Mouse (Mus musculus): ENCODE data around the gene Tnfrsf19. TPM values are rescaled to one million over a fixed set of nuclear protein-coding genes. Genes with fewer than 3 reads are reported as not detected.

Gene Tnfrsf19
- polyA plus RNA-seq, 1 experiment, result 2.7 TPM

DNA sequence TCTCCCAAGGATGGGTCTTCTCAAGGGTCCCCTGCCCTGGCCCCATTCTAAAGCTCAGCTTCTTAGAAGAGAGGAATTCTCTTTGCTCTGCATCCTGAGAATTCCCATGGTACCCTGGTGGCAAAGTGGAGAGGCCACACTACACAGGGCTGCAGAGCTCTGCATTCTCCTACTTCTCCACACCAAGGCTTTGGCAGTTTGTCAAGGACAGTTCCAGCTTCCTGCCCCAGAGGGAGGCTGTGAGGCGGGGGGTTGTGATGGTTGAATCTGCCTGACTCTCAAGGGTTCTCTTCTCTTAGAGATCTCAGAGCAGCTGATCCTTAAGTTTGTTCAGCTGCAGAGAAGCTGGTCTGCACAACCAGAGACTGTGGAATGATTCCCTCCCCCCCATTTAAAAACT, 23.9 kb downstream of the Tnfrsf19 start:
- no peak for TF ChIP-seq POLR2A (IDR thresholded peaks at IDR 0.05; ENCODE audit: low read depth, low read length)
- no peak for TF ChIP-seq CTCF (conservative IDR thresholded peaks at IDR 0.05; ENCODE audit: insufficient read depth, insufficient read length, low read depth, low read length)
- no peak for DNase-seq
- Histone ChIP-seq H3K4me3 (ENCODE audit: insufficient read depth, low read depth, low read length) (no peak overlapping the region), H3K27me3 (replicated peaks; ENCODE audit: control insufficient read depth, insufficient read depth, low read length) (no peaks in the 10 kb centered on the region), H3K36me3 (ENCODE audit: control insufficient read depth, insufficient read depth, low read length) (no peaks in the 10 kb centered on the region), H3K4me1 (ENCODE audit: control insufficient read depth, insufficient read depth, low read length) (no peaks in the 10 kb centered on the region), H3K27ac (ENCODE audit: insufficient read depth, low read depth, low read length) (no peak overlapping the region)
- WGBS, result 68% methylated on average over 1 of the region's 1 CpGs

DNA sequence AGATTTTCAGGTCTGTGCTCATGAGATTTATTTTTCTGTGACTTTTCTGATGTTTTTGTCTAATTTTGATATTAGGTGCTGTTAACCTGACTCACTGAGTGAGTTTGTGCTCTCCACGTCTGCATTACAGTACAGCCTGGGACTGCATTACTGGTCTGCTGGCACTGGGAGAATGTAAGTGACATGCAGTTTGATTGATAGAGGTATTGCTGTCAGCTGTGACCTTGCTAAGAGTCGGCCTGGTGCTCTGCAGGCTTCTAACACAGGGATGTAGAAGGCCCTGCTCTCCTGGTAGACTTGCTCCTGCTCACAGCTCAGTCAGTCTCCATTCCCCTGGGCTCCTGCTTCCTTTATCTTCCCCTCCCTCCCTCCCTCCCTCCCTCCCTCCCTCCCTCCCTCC, 25.3 kb downstream of the Tnfrsf19 start:
- Histone ChIP-seq H3K36me3 (ENCODE audit: control insufficient read depth, insufficient read depth, low read length) (no peaks in the 10 kb centered on the region), H3K4me3 (ENCODE audit: insufficient read depth, low read depth, low read length) (no peak overlapping the region), H3K27ac (ENCODE audit: insufficient read depth, low read depth, low read length) (no peak overlapping the region), H3K4me1 (ENCODE audit: control insufficient read depth, insufficient read depth, low read length) (no peaks in the 10 kb centered on the region), H3K27me3 (replicated peaks; ENCODE audit: control insufficient read depth, insufficient read depth, low read length) (no peaks in the 10 kb centered on the region)
- no peak for DNase-seq
- 62% methylated on average over 2 of the region's 2 CpGs for WGBS
- TF ChIP-seq POLR2A (IDR thresholded peaks at IDR 0.05; ENCODE audit: low read depth, low read length) (no peak), CTCF (conservative IDR thresholded peaks at IDR 0.05; ENCODE audit: insufficient read depth, insufficient read length, low read depth, low read length) (no peak)

DNA sequence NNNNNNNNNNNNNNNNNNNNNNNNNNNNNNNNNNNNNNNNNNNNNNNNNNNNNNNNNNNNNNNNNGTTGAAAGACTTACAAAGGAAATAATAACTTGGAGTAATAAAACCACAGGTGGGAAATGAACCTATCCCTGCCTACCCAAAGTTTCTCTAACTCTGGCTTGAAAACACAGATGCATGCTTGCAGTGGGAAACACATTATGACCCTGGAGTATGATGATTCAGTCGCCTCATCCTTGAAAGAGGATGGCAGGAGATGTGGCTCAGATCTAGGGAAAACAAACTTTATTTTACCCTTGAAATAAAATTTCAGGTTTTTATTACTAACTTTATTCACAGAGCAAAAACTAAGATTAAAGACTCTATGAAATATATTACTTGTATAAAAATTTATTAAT, 26.4 kb downstream of the Tnfrsf19 start:
- H3K27me3 ChIP-seq (replicated peaks; ENCODE audit: control insufficient read depth, insufficient read depth, low read length), result no peaks in the 10 kb centered on the region
- DNase-seq, result no peak
- H3K27ac ChIP-seq (ENCODE audit: insufficient read depth, low read depth, low read length), result no peak overlapping the region
- TF ChIP-seq POLR2A (IDR thresholded peaks at IDR 0.05; ENCODE audit: low read depth, low read length) (no peak), CTCF (conservative IDR thresholded peaks at IDR 0.05; ENCODE audit: insufficient read depth, insufficient read length, low read depth, low read length) (no peak)
- H3K36me3 ChIP-seq (ENCODE audit: control insufficient read depth, insufficient read depth, low read length), result no peaks in the 10 kb centered on the region
- H3K4me3 ChIP-seq (ENCODE audit: insufficient read depth, low read depth, low read length), result no peak overlapping the region
- H3K4me1 ChIP-seq (ENCODE audit: control insufficient read depth, insufficient read depth, low read length), result no peaks in the 10 kb centered on the region
- whole genome bisulfite sequencing, result 93% methylated on average over 1 of the region's 1 CpGs

DNA sequence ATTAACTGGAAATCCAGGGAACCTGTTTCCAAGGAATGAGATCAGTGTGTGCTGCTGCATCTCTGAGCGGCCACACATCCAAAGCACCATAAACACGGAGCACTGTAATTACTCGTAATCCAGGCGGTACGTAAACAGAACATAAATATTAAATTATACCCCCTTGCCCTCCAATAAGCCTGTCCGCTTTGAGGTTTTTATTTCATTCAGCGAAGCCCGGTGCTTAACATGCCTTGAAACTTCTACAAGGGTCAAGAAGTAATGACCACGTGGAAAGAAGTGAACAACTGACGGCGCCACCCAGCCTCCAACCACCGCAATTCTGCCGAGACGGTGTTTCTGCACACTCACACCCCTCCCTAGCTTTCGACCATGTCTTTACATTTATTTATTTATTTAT, 31.7 kb downstream of the Tnfrsf19 start:
- TF ChIP-seq CTCF (conservative IDR thresholded peaks at IDR 0.05; ENCODE audit: insufficient read depth, insufficient read length, low read depth, low read length), result no peak
- TF ChIP-seq POLR2A (IDR thresholded peaks at IDR 0.05; ENCODE audit: low read depth, low read length), result no peak
- no peaks in the 10 kb centered on the region for H3K36me3 ChIP-seq (ENCODE audit: control insufficient read depth, insufficient read depth, low read length)
- no peaks in the 10 kb centered on the region for H3K4me1 ChIP-seq (ENCODE audit: control insufficient read depth, insufficient read depth, low read length)
- no peak overlapping the region for H3K27ac ChIP-seq (ENCODE audit: insufficient read depth, low read depth, low read length)
- WGBS, result 79% methylated on average over 15 of the region's 15 CpGs
- H3K4me3 ChIP-seq (ENCODE audit: insufficient read depth, low read depth, low read length), result no peak overlapping the region
- no peak for DNase-seq
- H3K27me3 ChIP-seq (replicated peaks; ENCODE audit: control insufficient read depth, insufficient read depth, low read length), result no peaks in the 10 kb centered on the region

DNA sequence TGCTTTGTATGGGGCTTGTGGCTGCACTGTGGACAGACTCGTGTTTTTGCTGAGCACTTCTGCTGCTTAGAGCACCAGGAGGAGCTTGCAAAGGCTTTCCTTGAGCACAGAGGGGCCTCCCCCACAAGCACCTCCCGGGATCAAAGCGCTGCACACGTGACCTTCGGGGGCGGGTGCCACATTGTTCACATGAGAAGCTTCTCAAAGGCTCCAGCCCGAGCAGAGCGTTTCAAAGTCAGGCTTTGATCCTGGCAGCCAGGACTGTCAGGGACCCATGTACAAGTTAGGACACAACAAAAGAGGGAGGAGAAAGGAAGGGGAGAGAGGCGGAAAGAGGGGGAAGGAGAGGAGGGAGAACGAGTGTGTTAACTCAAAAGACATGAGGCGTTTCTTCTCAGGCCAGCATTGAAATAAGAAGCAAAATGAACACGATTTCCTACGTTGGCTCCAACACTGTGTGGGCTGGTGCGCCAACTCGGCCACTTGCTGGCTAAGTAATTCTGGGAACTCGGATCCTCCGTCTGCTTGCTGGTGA, 33.8 kb downstream of the Tnfrsf19 start:
- Histone ChIP-seq H3K27me3 (replicated peaks; ENCODE audit: control insufficient read depth, insufficient read depth, low read length) (no peaks in the 10 kb centered on the region), H3K4me1 (ENCODE audit: control insufficient read depth, insufficient read depth, low read length) (no peaks in the 10 kb centered on the region), H3K36me3 (ENCODE audit: control insufficient read depth, insufficient read depth, low read length) (no peaks in the 10 kb centered on the region), H3K4me3 (ENCODE audit: insufficient read depth, low read depth, low read length) (no peak overlapping the region), H3K27ac (ENCODE audit: insufficient read depth, low read depth, low read length) (no peak overlapping the region)
- DNase-seq, result peak; percentile 14
- WGBS, result 3% methylated on average over 17 of the region's 17 CpGs
- TF ChIP-seq POLR2A (IDR thresholded peaks at IDR 0.05; ENCODE audit: low read depth, low read length) (no peak), CTCF (conservative IDR thresholded peaks at IDR 0.05; ENCODE audit: insufficient read depth, insufficient read length, low read depth, low read length) (no peak)

DNA sequence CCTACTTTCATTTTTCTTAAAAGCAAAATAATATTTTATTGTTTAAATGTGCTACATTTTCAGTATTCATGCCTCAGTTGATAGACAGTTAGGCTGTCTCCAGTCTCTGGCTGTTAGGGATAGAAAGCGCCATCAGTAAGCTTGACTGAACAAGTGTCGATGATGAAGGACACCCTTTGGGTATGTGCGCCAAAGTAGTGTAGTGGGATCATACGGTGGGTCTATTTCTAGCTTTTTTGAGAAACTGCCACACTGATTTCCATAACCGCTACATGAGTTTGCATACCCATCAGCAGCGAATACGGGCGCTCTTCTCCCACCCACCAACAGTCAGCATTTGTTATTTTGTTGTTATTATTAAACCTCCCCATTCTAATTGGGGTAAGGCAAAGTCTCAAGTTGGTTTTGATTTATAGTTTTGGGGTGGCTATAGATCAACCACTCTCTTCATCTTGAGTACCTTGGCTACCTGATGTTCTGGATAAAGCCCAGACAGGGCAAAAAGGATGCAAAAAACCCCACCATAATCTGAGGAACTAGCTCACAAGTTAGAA, 34.6 kb downstream of the Tnfrsf19 start:
- no peaks in the 10 kb centered on the region for H3K36me3 ChIP-seq (ENCODE audit: control insufficient read depth, insufficient read depth, low read length)
- 96% methylated on average over 8 of the region's 8 CpGs for WGBS
- H3K27me3 ChIP-seq (replicated peaks; ENCODE audit: control insufficient read depth, insufficient read depth, low read length), result no peaks in the 10 kb centered on the region
- no peaks in the 10 kb centered on the region for H3K4me1 ChIP-seq (ENCODE audit: control insufficient read depth, insufficient read depth, low read length)
- H3K4me3 ChIP-seq (ENCODE audit: insufficient read depth, low read depth, low read length), result no peak overlapping the region
- no peak for TF ChIP-seq CTCF (conservative IDR thresholded peaks at IDR 0.05; ENCODE audit: insufficient read depth, insufficient read length, low read depth, low read length)
- no peak for TF ChIP-seq POLR2A (IDR thresholded peaks at IDR 0.05; ENCODE audit: low read depth, low read length)
- no peak overlapping the region for H3K27ac ChIP-seq (ENCODE audit: insufficient read depth, low read depth, low read length)
- no peak for DNase-seq

DNA sequence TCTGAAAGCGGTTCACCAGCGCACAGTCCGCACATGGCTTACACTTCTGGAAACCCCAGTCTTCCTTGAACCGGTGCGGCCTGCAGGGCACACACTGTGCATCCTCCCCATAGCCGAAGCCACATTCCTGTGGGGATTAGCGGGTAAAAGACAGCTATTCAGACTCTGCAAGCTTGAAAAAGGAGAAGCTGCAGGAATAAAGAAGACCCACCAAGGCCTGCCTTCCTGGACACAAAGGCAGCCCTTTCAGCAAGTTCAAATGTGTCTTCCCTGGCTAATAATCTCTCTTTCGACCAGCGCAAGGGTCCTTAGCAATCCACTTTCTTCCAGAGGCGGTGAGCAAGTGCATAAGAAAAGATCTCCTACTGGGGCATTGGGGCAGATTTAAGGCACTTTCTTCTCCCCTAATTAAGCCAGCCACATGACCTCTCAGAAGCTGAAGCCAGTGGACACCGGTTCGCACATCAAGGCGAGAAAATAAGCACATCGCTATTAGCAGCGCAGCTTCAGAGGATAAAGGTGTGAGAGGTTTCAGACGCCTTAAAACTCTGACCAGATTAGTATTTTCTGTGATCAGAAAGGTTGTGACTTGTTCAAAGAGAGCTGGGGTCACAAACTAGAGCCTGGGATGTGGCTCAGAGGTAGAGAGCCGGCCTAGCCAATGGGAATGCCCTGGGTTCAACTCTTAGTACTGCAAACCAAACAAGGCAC, 41.0 kb downstream of the Tnfrsf19 start:
- Histone ChIP-seq H3K27ac (ENCODE audit: insufficient read depth, low read depth, low read length) (no peak overlapping the region), H3K27me3 (replicated peaks; ENCODE audit: control insufficient read depth, insufficient read depth, low read length) (no peaks in the 10 kb centered on the region), H3K4me3 (ENCODE audit: insufficient read depth, low read depth, low read length) (no peak overlapping the region), H3K36me3 (ENCODE audit: control insufficient read depth, insufficient read depth, low read length) (no peaks in the 10 kb centered on the region), H3K4me1 (ENCODE audit: control insufficient read depth, insufficient read depth, low read length) (no peaks in the 10 kb centered on the region)
- 74% methylated on average over 17 of the region's 17 CpGs for WGBS
- DNase-seq, result no peak
- TF ChIP-seq POLR2A (IDR thresholded peaks at IDR 0.05; ENCODE audit: low read depth, low read length) (no peak), CTCF (conservative IDR thresholded peaks at IDR 0.05; ENCODE audit: insufficient read depth, insufficient read length, low read depth, low read length) (no peak)

Data from kidney, adult 2 months (tissue).